Mouse (Mus musculus) stomach, postnatal 0 days (tissue): ENCODE measurements at regions not wholly inside any gene's neighbourhood (a gene's known extent, or its start where the extent isn't known, plus 50 kb on each side); places are given as distances from the start of the nearest gene placed in this dataset.

ENCODE experiments used
- CTCF ChIP-seq: IDR thresholded peaks from 2 replicates; pipeline ENCODE4 v1.5.1; 2016; ENCODE audit warnings: antibody characterized with exemption, low read depth, mild to moderate bottlenecking, moderate library complexity
- EP300 ChIP-seq: optimal IDR thresholded peaks from 2 replicates; pipeline ENCODE3; 2016; ENCODE audit warnings: antibody characterized with exemption

GRCm38 (mm10) chr2:171942671-171943070 lies 100.6 kb downstream of the Cbln4 start:
- TF ChIP-seq CTCF (no peak), EP300 (no peak)
